Mouse (Mus musculus) embryonic facial prominence, embryonic 13.5 days (tissue): ENCODE data around the gene As3mt. TPM values are rescaled to one million over a fixed set of nuclear protein-coding genes. Genes with fewer than 3 reads are reported as not detected.

ENCODE experiments used
- polyA plus RNA-seq: library from polyadenylated mRNA; unstranded; fragments of >200 nt; fragmentation: Nextera tagmentation; extraction: Ambion mirVana; gene quantifications from 2 replicates; pipeline ENCODE4 v1.2.1, GENCODE M21; 2015

As3mt gene
- polyA plus RNA-seq, 1 experiment from 2014 or later = 43.3 TPM

Other genes with a start within 250 kb of the As3mt start
- gene Trim8, start 205.8 kb upstream of the As3mt start, polyA plus RNA-seq = 16.7 and 17.6 TPM in 2 replicates
- 192 and 193 TPM in 2 replicates for gene Arl3, start 134.3 kb upstream of the As3mt start, polyA plus RNA-seq
- gene Sfxn2, start 134.1 kb upstream of the As3mt start, polyA plus RNA-seq = 24.9 and 25.2 TPM in 2 replicates
- 41.9 and 42.5 TPM in 2 replicates for gene Wbp1l, start 108.4 kb upstream of the As3mt start, polyA plus RNA-seq
- gene Cyp17a1, start 34.3 kb upstream of the As3mt start, polyA plus RNA-seq = not detected in 2 replicates
- 14.6 and 17.4 TPM in 2 replicates for gene Borcs7, start 17.6 kb upstream of the As3mt start, polyA plus RNA-seq
- 3.4 and 4.6 TPM in 2 replicates for gene Cnnm2, start 54.1 kb downstream of the As3mt start, polyA plus RNA-seq